Mouse (Mus musculus): ENCODE measurements around the gene Plcd3. TPM values are rescaled to one million over a fixed set of nuclear protein-coding genes. Genes with fewer than 3 reads are reported as not detected.

Gene Plcd3
- polyA plus RNA-seq (2012; ENCODE audit: insufficient read depth, low replicate concordance), result 0.18 TPM in 1 of 2 replicates, not detected in the other

DNA sequence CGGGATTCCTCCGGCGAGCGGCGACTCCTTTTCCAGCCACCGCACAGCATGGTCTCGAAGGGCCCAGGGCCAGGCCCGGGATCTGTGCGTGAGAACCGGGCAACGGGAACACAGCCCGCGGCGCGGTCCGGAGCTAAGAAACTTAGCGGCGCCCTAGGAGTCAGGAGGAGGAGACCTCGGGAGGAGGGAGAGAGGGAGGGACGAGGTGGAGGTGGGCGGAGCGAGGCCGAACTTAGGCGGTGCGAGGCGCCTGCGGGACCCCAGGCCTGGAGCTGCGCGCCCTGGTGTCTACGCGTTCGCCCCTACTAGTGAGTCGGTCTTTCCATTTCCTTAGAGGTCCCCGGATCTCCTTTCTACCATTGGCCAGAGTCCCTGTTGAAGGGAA, at the start of gene Plcd3, which contains the start of gene Acbd4:
Plcd3 (minus strand) TSS at position 178 of the 385 bp plus-strand sequence.
Acbd4 (plus strand) TSS at position 202 of the 385 bp plus-strand sequence.
- H3K4me3 ChIP-seq (replicated peaks), result peak within 1 kb of the TSS; percentile 97
- peaks cover 57% of the 10 kb centered on the region for H3K27me3 ChIP-seq (replicated peaks)
- peaks cover 55% of the 10 kb centered on the region for H3K4me1 ChIP-seq
- TF ChIP-seq GATA1 (IDR thresholded peaks at IDR 0.05; ENCODE audit: borderline replicate concordance, low read length), result no peak
- no peak for TF ChIP-seq FLI1 (IDR thresholded peaks at IDR 0.05; ENCODE audit: low read length)
- peaks cover 23% of the 10 kb centered on the region for H3K36me3 ChIP-seq (replicated peaks; ENCODE audit: low read length)
- no peaks in the 10 kb centered on the region for H3K9me3 ChIP-seq

DNA sequence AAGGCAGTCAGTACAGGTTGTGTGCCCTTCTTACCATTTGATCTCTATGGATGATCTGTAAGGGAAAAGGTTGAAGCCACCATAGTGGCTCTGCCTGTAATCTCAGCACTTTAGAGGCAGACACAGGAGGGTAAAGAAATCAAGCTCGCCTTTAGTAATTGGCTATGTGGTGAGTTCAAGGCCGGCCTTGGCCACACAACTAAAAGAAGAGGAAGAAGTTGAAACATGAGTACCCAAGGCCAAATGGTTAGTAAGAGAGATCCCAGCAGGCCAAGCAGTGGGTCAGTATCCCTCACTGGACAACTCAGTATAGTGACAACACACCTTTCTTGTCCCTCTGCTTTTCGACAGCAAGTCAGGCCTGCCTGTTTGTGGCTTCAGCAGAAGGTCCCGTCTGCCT, 48.3 kb upstream of the Plcd3 start:
- TF ChIP-seq GATA1 (IDR thresholded peaks at IDR 0.05; ENCODE audit: borderline replicate concordance, low read length) (no peak), FLI1 (IDR thresholded peaks at IDR 0.05; ENCODE audit: low read length) (no peak)
- no peak overlapping the region for H3K4me3 ChIP-seq (replicated peaks)
- H3K27me3 ChIP-seq (replicated peaks), result no peaks in the 10 kb centered on the region
- H3K9me3 ChIP-seq, result no peaks in the 10 kb centered on the region
- peaks cover 7% of the 10 kb centered on the region for H3K36me3 ChIP-seq (replicated peaks; ENCODE audit: low read length)
- H3K4me1 ChIP-seq, result peaks cover 46% of the 10 kb centered on the region

DNA sequence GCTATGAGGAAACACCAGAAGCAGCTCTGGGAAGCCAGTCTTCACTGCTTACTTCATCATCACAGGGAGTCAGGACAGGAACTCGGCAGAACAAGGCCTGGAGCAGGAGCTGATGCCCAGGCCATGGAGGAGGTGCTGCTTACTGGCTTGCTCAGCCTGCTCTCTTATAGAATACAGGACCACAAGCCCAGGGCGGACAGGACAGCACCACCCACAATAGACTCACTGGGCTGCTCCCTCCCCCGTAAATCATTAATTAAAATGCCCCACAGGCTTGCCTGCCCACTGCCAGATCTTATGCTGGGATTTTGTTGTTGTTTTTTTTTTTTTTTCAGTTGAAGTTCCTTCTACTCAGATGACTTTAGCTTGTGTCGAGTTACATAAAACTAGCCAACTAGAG, 46.3 kb upstream of the Plcd3 start:
- TF ChIP-seq FLI1 (IDR thresholded peaks at IDR 0.05; ENCODE audit: low read length), result no peak
- TF ChIP-seq GATA1 (IDR thresholded peaks at IDR 0.05; ENCODE audit: borderline replicate concordance, low read length), result no peak
- Histone ChIP-seq H3K36me3 (replicated peaks; ENCODE audit: low read length) (peaks cover 10% of the 10 kb centered on the region), H3K4me3 (replicated peaks) (no peak overlapping the region), H3K27me3 (replicated peaks) (no peaks in the 10 kb centered on the region), H3K9me3 (no peaks in the 10 kb centered on the region), H3K4me1 (peaks cover 65% of the 10 kb centered on the region)

DNA sequence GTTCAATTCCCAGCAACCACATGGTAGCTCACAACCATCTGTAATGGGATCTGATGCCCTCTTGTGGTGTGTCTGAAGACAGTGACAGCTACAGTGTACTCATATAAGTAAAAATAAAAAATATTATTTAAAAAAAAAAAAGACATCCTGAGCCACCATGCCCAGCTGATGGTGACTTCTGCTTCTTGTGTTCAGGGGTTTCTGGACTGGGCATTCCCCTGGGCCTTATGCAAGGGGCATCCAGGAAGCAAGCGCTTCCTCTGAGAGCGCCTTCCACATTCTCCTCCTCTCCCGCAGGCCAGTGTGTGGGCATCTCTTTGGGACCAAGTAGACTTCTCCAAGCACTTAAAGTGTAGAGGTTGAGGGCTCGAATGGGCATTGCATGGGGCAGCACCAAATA, 44.9 kb upstream of the Plcd3 start:
- H3K27me3 ChIP-seq (replicated peaks), result no peaks in the 10 kb centered on the region
- H3K4me1 ChIP-seq, result peaks cover 76% of the 10 kb centered on the region
- no peaks in the 10 kb centered on the region for H3K9me3 ChIP-seq
- peaks cover 13% of the 10 kb centered on the region for H3K36me3 ChIP-seq (replicated peaks; ENCODE audit: low read length)
- TF ChIP-seq FLI1 (IDR thresholded peaks at IDR 0.05; ENCODE audit: low read length) (no peak), GATA1 (IDR thresholded peaks at IDR 0.05; ENCODE audit: borderline replicate concordance, low read length) (no peak)
- H3K4me3 ChIP-seq (replicated peaks), result peak overlapping the region; percentile 3

DNA sequence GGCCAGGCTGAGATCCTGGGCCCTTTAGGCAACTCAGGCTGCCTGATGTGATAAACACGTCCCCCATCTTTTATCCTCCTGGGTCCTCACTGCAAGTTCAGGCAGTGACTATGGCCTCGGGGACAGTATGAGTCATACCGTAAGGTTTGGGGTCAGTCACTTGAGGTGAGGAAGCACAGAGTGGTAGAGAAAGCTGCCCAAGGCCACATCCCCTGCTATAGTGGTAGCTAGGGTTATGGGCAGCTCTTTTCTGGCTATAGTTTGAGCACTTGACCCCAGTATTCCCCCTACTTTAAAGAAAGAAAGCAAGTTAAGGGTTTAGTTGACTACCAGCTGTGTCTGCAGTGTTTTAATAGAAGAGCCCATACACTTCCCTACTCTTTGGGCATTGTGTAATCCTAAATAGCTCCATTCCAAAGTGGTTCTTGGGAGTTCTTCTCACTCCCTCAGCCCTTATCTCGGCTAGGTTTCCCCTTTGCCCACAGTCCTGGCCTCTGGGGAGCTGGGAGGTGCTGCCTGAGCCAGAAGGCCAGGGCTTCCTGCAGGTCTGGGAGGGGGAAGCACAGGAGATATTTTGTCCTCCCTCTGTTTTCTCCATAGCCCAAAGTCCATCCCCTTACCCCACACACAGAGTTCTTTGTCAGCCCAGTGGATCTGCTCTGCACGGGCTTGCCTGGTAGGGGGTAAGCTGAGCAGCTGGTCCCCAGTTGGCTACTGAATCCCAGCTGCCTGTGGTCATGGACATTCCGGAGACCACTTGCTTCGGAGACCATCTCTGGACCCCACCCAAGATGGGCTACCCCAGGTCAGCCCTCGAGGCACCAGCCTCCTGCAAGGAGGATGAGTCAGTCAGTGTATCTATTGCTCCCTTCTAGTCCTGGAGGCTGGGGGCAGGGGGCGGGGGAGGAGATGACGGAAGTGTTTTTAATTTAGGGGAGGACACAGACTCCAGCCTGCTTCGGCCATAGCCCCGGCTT, 43.1 kb upstream of the Plcd3 start:
- H3K9me3 ChIP-seq, result no peaks in the 10 kb centered on the region
- TF ChIP-seq FLI1 (IDR thresholded peaks at IDR 0.05; ENCODE audit: low read length) (no peak), GATA1 (IDR thresholded peaks at IDR 0.05; ENCODE audit: borderline replicate concordance, low read length) (peak; percentile 31; the same call in 1 of the 3 replicates)
- H3K36me3 ChIP-seq (replicated peaks; ENCODE audit: low read length), result peaks cover 20% of the 10 kb centered on the region
- H3K27me3 ChIP-seq (replicated peaks), result no peaks in the 10 kb centered on the region
- peak overlapping the region; percentile 85 for H3K4me3 ChIP-seq (replicated peaks)
- peaks cover 90% of the 10 kb centered on the region for H3K4me1 ChIP-seq

DNA sequence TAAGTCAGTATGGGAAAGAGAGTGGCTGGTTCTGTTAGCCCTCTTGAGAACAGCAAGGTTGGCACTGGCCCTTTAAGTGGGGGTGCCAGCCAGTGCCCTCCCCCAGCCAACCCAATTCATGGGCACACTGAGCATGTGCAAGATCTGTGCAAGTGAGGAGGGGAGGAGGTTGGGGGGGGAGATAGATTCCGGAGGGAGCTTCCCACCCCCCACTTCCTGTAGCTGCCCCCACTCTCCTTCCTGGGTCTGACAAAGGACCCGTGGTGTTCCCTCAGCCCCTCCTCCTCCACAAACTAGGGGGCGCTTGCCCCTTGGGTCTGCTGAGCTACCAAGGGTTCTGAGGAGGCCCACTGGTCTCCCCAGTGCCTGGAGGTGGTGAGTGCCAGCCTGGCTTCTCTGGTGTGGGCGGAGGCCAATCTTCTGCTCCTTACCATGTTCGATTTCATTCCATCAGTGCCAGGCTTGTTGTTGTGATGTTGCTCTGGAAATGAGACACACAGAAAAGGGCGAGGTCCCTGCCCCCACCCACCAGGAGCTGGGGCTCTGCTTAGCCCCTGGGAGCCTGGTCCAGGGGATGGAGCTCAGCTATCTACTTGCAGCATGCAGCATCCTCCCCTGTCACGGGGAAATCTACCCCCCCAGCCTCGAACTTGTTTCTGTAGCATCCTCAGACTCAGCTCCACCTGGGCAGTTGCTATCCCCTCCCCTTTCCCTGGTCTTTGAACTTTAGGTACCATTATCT, 41.2 kb upstream of the Plcd3 start:
- peaks cover 38% of the 10 kb centered on the region for H3K36me3 ChIP-seq (replicated peaks; ENCODE audit: low read length)
- no peaks in the 10 kb centered on the region for H3K27me3 ChIP-seq (replicated peaks)
- H3K4me1 ChIP-seq, result peaks cover 98% of the 10 kb centered on the region
- TF ChIP-seq GATA1 (IDR thresholded peaks at IDR 0.05; ENCODE audit: borderline replicate concordance, low read length), result no peak
- no peak for TF ChIP-seq FLI1 (IDR thresholded peaks at IDR 0.05; ENCODE audit: low read length)
- H3K4me3 ChIP-seq (replicated peaks), result peak overlapping the region; percentile 83
- no peaks in the 10 kb centered on the region for H3K9me3 ChIP-seq

DNA sequence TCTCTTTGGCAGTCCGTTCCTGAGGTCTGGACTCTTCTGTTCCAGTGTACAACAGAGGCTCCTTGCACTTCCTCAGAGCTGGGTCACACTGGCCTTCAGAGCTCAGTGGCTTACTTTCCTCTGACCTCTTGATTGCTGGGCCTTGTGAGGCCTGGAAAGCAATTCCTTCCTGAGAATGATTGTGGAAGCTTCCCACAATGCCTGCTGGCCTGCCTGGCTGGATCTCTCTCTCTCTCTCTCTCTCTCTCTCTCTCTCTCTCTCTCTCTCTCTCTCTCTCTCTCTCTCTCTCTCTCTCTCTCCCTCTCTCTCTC, 40.4 kb upstream of the Plcd3 start:
- H3K4me1 ChIP-seq, result peaks cover 97% of the 10 kb centered on the region
- no peaks in the 10 kb centered on the region for H3K27me3 ChIP-seq (replicated peaks)
- TF ChIP-seq GATA1 (IDR thresholded peaks at IDR 0.05; ENCODE audit: borderline replicate concordance, low read length) (no peak), FLI1 (IDR thresholded peaks at IDR 0.05; ENCODE audit: low read length) (no peak)
- H3K36me3 ChIP-seq (replicated peaks; ENCODE audit: low read length), result peaks cover 44% of the 10 kb centered on the region
- no peaks in the 10 kb centered on the region for H3K9me3 ChIP-seq
- peak overlapping the region; percentile 83 for H3K4me3 ChIP-seq (replicated peaks)

DNA sequence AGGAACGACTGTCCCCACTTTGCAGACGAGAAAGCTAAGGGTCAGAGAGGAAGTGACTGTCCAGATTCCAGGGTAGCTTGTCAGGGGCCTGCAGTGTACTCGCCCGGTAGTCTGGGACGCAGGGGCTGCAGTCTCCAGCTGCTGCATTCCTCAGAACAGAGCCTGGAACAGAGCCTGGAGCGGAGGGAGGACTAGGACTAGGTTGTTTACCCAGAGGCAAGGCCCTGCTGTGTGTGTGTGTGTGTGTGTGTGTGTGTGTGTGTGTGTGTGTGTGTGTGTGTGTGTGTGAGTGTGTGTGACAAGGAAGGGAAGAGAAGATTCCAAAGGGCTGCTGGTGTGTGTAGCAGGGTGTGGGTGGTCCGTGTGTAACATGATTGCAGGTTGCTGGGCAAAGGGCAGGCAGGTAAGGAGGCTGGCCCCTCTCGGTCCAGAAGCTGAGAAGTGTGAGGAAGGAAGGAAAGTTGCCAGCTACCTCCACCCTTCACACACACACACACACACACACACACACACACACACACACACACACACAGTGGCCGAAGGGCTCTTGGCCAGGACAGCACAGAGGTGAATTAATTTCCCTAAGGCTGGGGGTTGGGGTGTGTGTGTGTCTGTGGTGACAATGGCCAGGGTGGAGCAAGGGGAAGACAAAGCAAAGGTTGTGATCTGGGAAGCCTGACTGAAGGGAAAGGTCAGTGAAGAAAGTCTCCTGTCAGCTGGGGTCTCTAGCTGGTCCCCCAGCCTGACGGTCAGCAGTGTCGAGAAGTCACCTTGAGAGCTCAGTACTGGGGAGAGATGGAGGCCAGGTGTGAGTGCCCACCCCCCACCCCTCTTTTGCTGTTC, 39.9 kb upstream of the Plcd3 start:
- peaks cover 97% of the 10 kb centered on the region for H3K4me1 ChIP-seq
- H3K27me3 ChIP-seq (replicated peaks), result no peaks in the 10 kb centered on the region
- H3K4me3 ChIP-seq (replicated peaks), result peak overlapping the region; percentile 83
- no peaks in the 10 kb centered on the region for H3K9me3 ChIP-seq
- H3K36me3 ChIP-seq (replicated peaks; ENCODE audit: low read length), result peaks cover 48% of the 10 kb centered on the region
- no peak for TF ChIP-seq FLI1 (IDR thresholded peaks at IDR 0.05; ENCODE audit: low read length)
- no peak for TF ChIP-seq GATA1 (IDR thresholded peaks at IDR 0.05; ENCODE audit: borderline replicate concordance, low read length)

DNA sequence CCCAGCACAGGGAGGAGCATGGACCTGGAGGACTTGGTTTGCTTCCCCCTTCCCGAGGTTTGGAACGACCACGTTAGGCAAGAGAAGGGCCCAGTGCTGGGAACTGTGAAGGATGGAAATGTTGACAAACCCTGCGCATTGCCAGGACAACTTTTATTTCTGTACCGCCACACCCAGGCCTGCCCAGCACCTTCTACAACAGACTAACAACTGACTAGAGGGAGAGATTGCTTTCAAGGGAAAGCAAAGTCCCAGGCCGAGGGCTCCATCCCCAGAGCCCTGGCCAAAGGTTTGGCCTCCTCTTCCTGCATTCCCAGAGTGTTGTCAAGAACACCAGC, 39.3 kb upstream of the Plcd3 start:
- Histone ChIP-seq H3K36me3 (replicated peaks; ENCODE audit: low read length) (peaks cover 54% of the 10 kb centered on the region), H3K9me3 (no peaks in the 10 kb centered on the region), H3K27me3 (replicated peaks) (no peaks in the 10 kb centered on the region), H3K4me3 (replicated peaks) (peak overlapping the region; percentile 57), H3K4me1 (peaks cover 97% of the 10 kb centered on the region)
- TF ChIP-seq FLI1 (IDR thresholded peaks at IDR 0.05; ENCODE audit: low read length) (no peak), GATA1 (IDR thresholded peaks at IDR 0.05; ENCODE audit: borderline replicate concordance, low read length) (no peak)

All from megakaryocyte, embryonic 14.5 days (primary cell).